Mouse (Mus musculus) liver, embryonic 12.5 days (tissue): ENCODE data around the gene H2-M10.2. TPM values are rescaled to one million over a fixed set of nuclear protein-coding genes. Genes with fewer than 3 reads are reported as not detected.
"Not testable (repeated sequence)": the region's sequence is repeated elsewhere in the genome, so short reads cannot be mapped to it uniquely, and the experiment has no call there.

Source experiments
- ATAC-seq: fragments of 200-750 bp; cut with Nextera tagmentation; 2 replicates; pipeline ENCODE4 v1.8.0; 2017; ENCODE audit warnings: moderate number of reproducible peaks, mild to moderate bottlenecking, moderate library complexity
- H3K27ac ChIP-seq: fragments of 300-500 bp; sonication (generic); 2 replicates; pipeline ENCODE4 v1.5.1; 2016; ENCODE audit warnings: mild to moderate bottlenecking
- H3K27me3 ChIP-seq: fragments of 300-500 bp; sonication (generic); replicated peaks from 2 replicates; pipeline ENCODE4 v1.6.1; 2016; ENCODE audit warnings: mild to moderate bottlenecking, moderate library complexity
- H3K36me3 ChIP-seq: fragments of 300-500 bp; sonication (generic); 2 replicates; pipeline ENCODE4 v1.6.1; 2016; ENCODE audit warnings: mild to moderate bottlenecking, moderate library complexity
- H3K4me1 ChIP-seq: fragments of 300-500 bp; sonication (generic); 2 replicates; pipeline ENCODE4 v1.6.1; 2016
- H3K4me2 ChIP-seq: fragments of 300-500 bp; sonication (generic); 2 replicates; pipeline ENCODE4 v1.6.1; 2016; ENCODE audit warnings: mild to moderate bottlenecking, moderate library complexity
- H3K4me3 ChIP-seq: fragments of 300-500 bp; sonication (generic); 2 replicates; pipeline ENCODE4 v1.5.1; 2016; ENCODE audit warnings: mild to moderate bottlenecking, moderate library complexity
- H3K9ac ChIP-seq: fragments of 300-500 bp; sonication (generic); 2 replicates; pipeline ENCODE4 v1.6.1; 2016; ENCODE audit warnings: mild to moderate bottlenecking, moderate library complexity
- H3K9me3 ChIP-seq: fragments of 300-500 bp; sonication (generic); replicated peaks from 2 replicates; pipeline ENCODE4 v1.6.1; 2016; ENCODE audit warnings: mild to moderate bottlenecking, moderate library complexity
- WGBS: fragments of 180-500 bp; shearing (Covaris S2); methylation state at CpG from one replicate; pipeline ENCODE4 v1.1.7; 2016; ENCODE audit not compliant: insufficient replicate concordance; 5-methylcytosine and 5-hydroxymethylcytosine counted together
- polyA plus RNA-seq: library from polyadenylated mRNA; unstranded; fragments of >200 nt; fragmentation: Nextera tagmentation; extraction: Ambion mirVana; gene quantifications from 2 replicates; pipeline ENCODE4 v1.2.1, GENCODE M21; 2016

The H2-M10.2 gene
- polyA plus RNA-seq, 1 experiment from 2014 or later, result not detected

GRCm38 (mm10) chr17:36245741-36246140 is 40.5 kb downstream of the H2-M10.2 start:
- Histone ChIP-seq H3K27ac (no peak overlapping the region), H3K36me3 (no peaks in the 10 kb centered on the region), H3K9ac (no peak overlapping the region), H3K4me3 (no peak overlapping the region), H3K27me3 (peaks cover 36% of the 10 kb centered on the region), H3K9me3 (no peaks in the 10 kb centered on the region), H3K4me1 (no peaks in the 10 kb centered on the region), H3K4me2 (no peak overlapping the region)
- ATAC-seq, result no peak
- 69% methylated on average over 2 of the region's 2 CpGs for WGBS

GRCm38 (mm10) chr17:36244031-36244430 is 42.3 kb downstream of the H2-M10.2 start:
- no peak overlapping the region for H3K4me3 ChIP-seq
- no peak overlapping the region for H3K27ac ChIP-seq

GRCm38 (mm10) chr17:36240637-36241213 is 45.6 kb downstream of the H2-M10.2 start:
- no peak overlapping the region for H3K4me2 ChIP-seq
- H3K9me3 ChIP-seq, result no peaks in the 10 kb centered on the region
- H3K9ac ChIP-seq, result no peak overlapping the region
- peaks cover 48% of the 10 kb centered on the region for H3K27me3 ChIP-seq
- H3K4me3 ChIP-seq, result no peak overlapping the region
- H3K27ac ChIP-seq, result no peak overlapping the region
- no peaks in the 10 kb centered on the region for H3K4me1 ChIP-seq
- no peaks in the 10 kb centered on the region for H3K36me3 ChIP-seq
- 15% methylated on average over 5 of the region's 5 CpGs for WGBS
- ATAC-seq, result no peak

More at GRCm38 (mm10) chr17:36244031-36244430, 42.3 kb downstream of the H2-M10.2 start:
- H3K36me3 ChIP-seq, result no peaks in the 10 kb centered on the region
- no peaks in the 10 kb centered on the region for H3K4me1 ChIP-seq
- H3K4me2 ChIP-seq, result no peak overlapping the region
- no peak overlapping the region for H3K9ac ChIP-seq
- 32% methylated on average over 5 of the region's 5 CpGs for WGBS
- no peak for ATAC-seq
- H3K27me3 ChIP-seq, result peaks cover 36% of the 10 kb centered on the region
- no peaks in the 10 kb centered on the region for H3K9me3 ChIP-seq

DNA sequence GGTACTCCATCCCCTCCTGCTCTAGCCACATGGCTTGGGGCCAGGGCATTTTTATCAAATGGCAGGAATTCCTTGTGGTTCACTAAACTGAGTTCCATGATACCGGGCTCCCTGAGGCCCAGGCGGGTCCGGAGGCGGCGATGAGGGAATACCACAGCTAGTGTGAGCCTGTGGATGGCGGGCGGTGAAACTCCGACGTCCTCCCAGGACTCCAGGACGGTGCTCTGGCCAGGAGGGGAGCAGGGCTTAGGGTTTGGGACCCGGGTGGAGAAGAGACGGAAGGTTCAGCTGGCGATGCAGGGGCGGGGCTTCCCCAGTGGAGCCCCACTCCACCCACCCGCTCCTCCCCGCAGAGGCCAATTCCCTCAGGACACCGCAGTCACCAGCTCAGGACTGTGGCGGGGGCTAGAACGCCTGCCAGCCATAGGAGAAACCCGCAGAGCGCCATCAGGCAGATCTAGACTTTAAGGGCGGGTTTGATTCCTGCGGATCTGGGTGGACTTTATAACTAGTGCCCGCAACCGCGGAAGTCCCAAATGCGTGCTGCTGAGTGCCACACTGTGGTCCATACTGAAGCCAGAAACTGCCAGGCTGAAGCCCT is 48.9 kb downstream of the H2-M10.2 start:
- 4% methylated on average over 27 of the region's 27 CpGs for WGBS
- Histone ChIP-seq H3K27ac (no peak overlapping the region), H3K36me3 (no peaks in the 10 kb centered on the region), H3K9ac (no peak overlapping the region), H3K4me1 (no peaks in the 10 kb centered on the region), H3K9me3 (no peaks in the 10 kb centered on the region), H3K4me3 (peak overlapping the region; percentile 28), H3K27me3 (peaks cover 49% of the 10 kb centered on the region), H3K4me2 (peak overlapping the region; percentile 50)
- 0 out of 2 replicates have a peak, but pooled peaks have one; percentile 24 for ATAC-seq

GRCm38 (mm10) chr17:36235300-36235699 is 51.0 kb downstream of the H2-M10.2 start:
- WGBS, result 11% methylated on average over 9 of the region's 9 CpGs
- H3K36me3 ChIP-seq, H3K4me2 ChIP-seq, H3K27ac ChIP-seq, H3K9me3 ChIP-seq, H3K4me3 ChIP-seq, H3K4me1 ChIP-seq, ATAC-seq, H3K9ac ChIP-seq: not testable (repeated sequence)
- peaks cover 40% of the 10 kb centered on the region for H3K27me3 ChIP-seq

Other genes starting within 250 kb of the H2-M10.2 start
- gene H2-T22, start 243.7 kb downstream of the H2-M10.2 start, polyA plus RNA-seq, result 7.5 and 8.4 TPM in 2 replicates
- not detected in 2 replicates for gene Gm6034, start 243.5 kb downstream of the H2-M10.2 start, polyA plus RNA-seq
- not detected in 2 replicates for gene Gm11127, start 228.1 kb downstream of the H2-M10.2 start, polyA plus RNA-seq
- not detected in 2 replicates for gene Gm19684, start 164.8 kb downstream of the H2-M10.2 start, polyA plus RNA-seq
- gene Gm7030, start 157.1 kb downstream of the H2-M10.2 start, polyA plus RNA-seq, result not detected in 2 replicates
- gene Gm8909, start 118.0 kb downstream of the H2-M10.2 start, polyA plus RNA-seq, result not detected in 2 replicates
- not detected in 2 replicates for gene H2-T3, start 96.2 kb downstream of the H2-M10.2 start, polyA plus RNA-seq
- 80.6 and 89.7 TPM in 2 replicates for gene Rpp21, start 28.4 kb downstream of the H2-M10.2 start, polyA plus RNA-seq
- 10.1 and 11.0 TPM in 2 replicates for gene Trim39, start 14.2 kb downstream of the H2-M10.2 start, polyA plus RNA-seq
- not detected in 2 replicates for gene H2-M10.1, start 39.7 kb upstream of the H2-M10.2 start, polyA plus RNA-seq
- not detected in 2 replicates for gene H2-M10.3, start 81.9 kb upstream of the H2-M10.2 start, polyA plus RNA-seq
- gene H2-M10.4, start 175.8 kb upstream of the H2-M10.2 start, polyA plus RNA-seq, result not detected in 2 replicates